Mouse (Mus musculus) thymus, postnatal 10 days (tissue): Measurements from ENCODE around the gene Med16.

Experiments used
- DNase-seq, 2 experiments: peaks; one replicate each; pipeline ENCODE4 v3.0.0; 2021; ENCODE audit warnings: low spot score in 2 of 2

Gene Med16

GRCm38 (mm10) chr10:79933145-79933679, 24.5 kb upstream of the Med16 start:
- DNase-seq = no peak

GRCm38 (mm10) chr10:79932736-79933135, 24.0 kb upstream of the Med16 start:
- no peak for DNase-seq

GRCm38 (mm10) chr10:79931797-79932196, 23.1 kb upstream of the Med16 start:
- DNase-seq = no peak

- DNase-seq = no peak
Observed at GRCm38 (mm10) chr10:79930826-79931186, 22.1 kb upstream of the Med16 start.

- no peak for DNase-seq
Observed at GRCm38 (mm10) chr10:79929967-79930825, 21.5 kb upstream of the Med16 start.

GRCm38 (mm10) chr10:79928907-79929701, 20.4 kb upstream of the Med16 start:
- DNase-seq = no peak

GRCm38 (mm10) chr10:79928030-79928694, 19.4 kb upstream of the Med16 start:
- DNase-seq = no peak

GRCm38 (mm10) chr10:79927324-79928029, 18.8 kb upstream of the Med16 start:
- DNase-seq = peak; percentile 81 to 83

- peak; percentile 82 to 84 for DNase-seq
Observed at GRCm38 (mm10) chr10:79926491-79927323, 18.0 kb upstream of the Med16 start, which contains the start of gene Arid3a. Gene Arid3a (plus strand): TSS chr10:79927043.

GRCm38 (mm10) chr10:79925785-79926490, 17.2 kb upstream of the Med16 start:
- peak in 1 of 2 experiments; percentile 39 for DNase-seq

- DNase-seq = peak; percentile 84 to 98
Observed at GRCm38 (mm10) chr10:79924998-79925784, 16.5 kb upstream of the Med16 start.

- no peak for DNase-seq
Observed at GRCm38 (mm10) chr10:79921572-79921971, 12.8 kb upstream of the Med16 start.

GRCm38 (mm10) chr10:79920958-79921535, 12.3 kb upstream of the Med16 start, which contains the start of gene R3hdm4:
Gene R3hdm4 (minus strand): TSS chr10:79921208.
- DNase-seq = no peak

- DNase-seq = no peak
Observed at GRCm38 (mm10) chr10:79920056-79920890, 11.6 kb upstream of the Med16 start.

- no peak for DNase-seq
Observed at GRCm38 (mm10) chr10:79919251-79919849, 10.6 kb upstream of the Med16 start.

GRCm38 (mm10) chr10:79918231-79919078, 9.7 kb upstream of the Med16 start:
- no peak for DNase-seq
